Mouse (Mus musculus): ENCODE results near the gene Cnn3. TPM values are rescaled to one million over a fixed set of nuclear protein-coding genes. Genes with fewer than 3 reads are reported as not detected.

The Cnn3 gene
- polyA plus RNA-seq, 1 experiment, result 412 TPM

DNA sequence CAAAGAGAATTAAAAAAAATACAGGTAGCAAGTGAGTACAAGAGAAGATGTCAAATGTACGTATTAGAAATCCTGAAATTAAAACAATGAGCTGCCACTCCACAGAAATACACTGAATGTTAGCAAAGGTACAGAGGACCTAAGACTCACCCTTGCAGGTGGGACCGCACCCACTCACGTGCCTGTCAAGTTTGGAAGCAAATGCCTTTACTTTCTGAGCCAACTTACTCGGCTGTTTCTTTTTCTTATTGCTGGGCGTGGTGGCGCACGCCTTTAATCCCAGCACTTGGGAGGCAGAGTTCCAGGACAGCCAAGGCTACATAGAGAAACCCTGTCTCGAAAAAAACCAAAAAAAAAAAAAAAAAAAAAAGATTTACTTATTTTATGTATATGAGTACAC is 3.9 kb upstream of the Cnn3 start:
- TF ChIP-seq CTCF (IDR thresholded peaks at IDR 0.05; ENCODE audit: borderline replicate concordance, extremely low read depth, insufficient read depth, insufficient read length) (no peak), POLR2A (IDR thresholded peaks at IDR 0.05; ENCODE audit: borderline replicate concordance, extremely low read depth, insufficient read depth, insufficient read length, poor library complexity, severe bottlenecking) (no peak)
- DNase-seq (ENCODE audit: low read depth), result no peak

- peak; percentile 88 for DNase-seq (ENCODE audit: low read depth)
- TF ChIP-seq POLR2A (IDR thresholded peaks at IDR 0.05; ENCODE audit: borderline replicate concordance, extremely low read depth, insufficient read depth, insufficient read length, poor library complexity, severe bottlenecking) (peak; percentile 14; the same call in 1 of the 2 replicates), CTCF (IDR thresholded peaks at IDR 0.05; ENCODE audit: borderline replicate concordance, extremely low read depth, insufficient read depth, insufficient read length) (peak; percentile 40; the same call in 1 of the 2 replicates)
These were observed 573 bp downstream of the Cnn3 start for GRCm38 (mm10) chr3:121426621-121427519.

DNA sequence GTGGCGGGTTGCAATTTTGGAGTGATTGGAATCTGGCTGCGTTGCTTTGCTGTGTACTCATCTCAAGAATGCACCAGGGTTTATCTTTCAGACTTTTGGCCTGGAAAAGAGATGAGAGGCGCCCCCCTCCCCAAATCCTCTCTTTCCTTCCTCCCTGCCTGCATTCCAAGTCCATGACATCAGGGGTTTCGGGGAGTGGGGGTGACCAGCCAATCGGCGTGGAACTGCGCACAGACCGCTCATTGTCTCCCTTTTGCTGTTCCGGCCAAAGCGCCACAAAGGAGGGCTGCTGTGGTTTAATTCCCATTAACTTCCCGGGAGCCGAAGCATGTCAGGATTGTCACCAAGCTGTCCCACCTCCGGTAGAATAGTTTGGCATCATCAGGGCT is 1.2 kb downstream of the Cnn3 start:
- DNase-seq (ENCODE audit: low read depth), result peak; percentile 96
- no peak for TF ChIP-seq CTCF (IDR thresholded peaks at IDR 0.05; ENCODE audit: borderline replicate concordance, extremely low read depth, insufficient read depth, insufficient read length)
- no peak for TF ChIP-seq POLR2A (IDR thresholded peaks at IDR 0.05; ENCODE audit: borderline replicate concordance, extremely low read depth, insufficient read depth, insufficient read length, poor library complexity, severe bottlenecking)

DNA sequence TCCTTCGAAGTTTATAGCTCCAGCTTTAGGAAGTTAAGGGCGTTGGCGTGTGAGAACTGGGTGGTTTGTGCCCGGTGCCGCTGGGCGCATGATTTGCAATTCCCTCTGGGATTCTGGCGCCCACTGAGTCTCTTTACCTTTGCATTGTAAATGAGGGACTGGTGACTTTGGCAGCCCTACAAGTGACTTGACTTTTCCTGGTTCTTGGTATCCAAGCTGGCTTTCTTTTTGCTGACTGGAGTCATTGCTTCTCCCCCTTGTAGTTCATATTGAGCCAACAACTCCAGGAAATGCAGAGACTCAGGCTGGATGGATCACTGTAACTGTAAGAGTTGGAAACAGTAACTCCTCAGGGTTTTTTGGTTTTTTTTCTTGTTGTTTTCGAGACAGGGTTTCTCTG is 1.9 kb downstream of the Cnn3 start:
- peak; percentile 47 for DNase-seq (ENCODE audit: low read depth)
- no peak for TF ChIP-seq POLR2A (IDR thresholded peaks at IDR 0.05; ENCODE audit: borderline replicate concordance, extremely low read depth, insufficient read depth, insufficient read length, poor library complexity, severe bottlenecking)
- TF ChIP-seq CTCF (IDR thresholded peaks at IDR 0.05; ENCODE audit: borderline replicate concordance, extremely low read depth, insufficient read depth, insufficient read length), result no peak

GRCm38 (mm10) chr3:121428696-121429259 is 2.5 kb downstream of the Cnn3 start:
- DNase-seq (ENCODE audit: low read depth), result no peak
- TF ChIP-seq CTCF (IDR thresholded peaks at IDR 0.05; ENCODE audit: borderline replicate concordance, extremely low read depth, insufficient read depth, insufficient read length) (no peak), POLR2A (IDR thresholded peaks at IDR 0.05; ENCODE audit: borderline replicate concordance, extremely low read depth, insufficient read depth, insufficient read length, poor library complexity, severe bottlenecking) (no peak)

- no peak for DNase-seq (ENCODE audit: low read depth)
- no peak for TF ChIP-seq CTCF (IDR thresholded peaks at IDR 0.05; ENCODE audit: borderline replicate concordance, extremely low read depth, insufficient read depth, insufficient read length)
These were observed 3.2 kb downstream of the Cnn3 start for GRCm38 (mm10) chr3:121429469-121429868.

DNA sequence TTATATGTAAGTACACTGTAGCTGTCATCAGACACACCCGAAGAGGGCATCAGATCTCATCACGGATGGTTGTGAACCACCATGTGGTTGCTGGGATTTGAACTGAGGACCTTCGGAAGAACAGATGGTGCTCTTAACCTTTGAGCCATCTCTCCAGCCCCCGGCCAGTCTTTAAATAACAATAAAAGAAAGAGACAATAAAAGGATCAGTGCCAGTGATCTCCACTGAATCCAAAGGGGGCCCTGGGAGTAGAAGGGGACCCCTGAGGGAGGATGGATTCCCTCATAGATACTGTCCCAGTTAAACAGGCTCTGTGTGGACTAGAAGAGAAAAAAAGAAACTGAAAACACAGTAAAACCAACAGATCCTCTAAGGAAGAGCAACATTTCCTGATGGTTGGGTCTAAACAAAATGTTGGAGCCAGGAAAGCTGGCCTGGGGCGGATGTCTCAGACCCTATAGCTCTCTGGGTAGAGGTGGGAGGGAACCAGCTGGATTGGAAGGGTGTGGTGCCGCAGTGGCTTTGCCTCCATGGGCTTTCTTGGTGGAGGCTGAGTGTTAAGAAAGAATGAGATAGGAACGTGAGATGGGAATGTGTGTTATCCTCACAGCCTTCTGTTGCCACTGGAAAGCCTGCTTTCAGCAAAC is 4.1 kb downstream of the Cnn3 start:
- TF ChIP-seq POLR2A (IDR thresholded peaks at IDR 0.05; ENCODE audit: borderline replicate concordance, extremely low read depth, insufficient read depth, insufficient read length, poor library complexity, severe bottlenecking), result no peak
- no peak for TF ChIP-seq CTCF (IDR thresholded peaks at IDR 0.05; ENCODE audit: borderline replicate concordance, extremely low read depth, insufficient read depth, insufficient read length)
- no peak for DNase-seq (ENCODE audit: low read depth)

DNA sequence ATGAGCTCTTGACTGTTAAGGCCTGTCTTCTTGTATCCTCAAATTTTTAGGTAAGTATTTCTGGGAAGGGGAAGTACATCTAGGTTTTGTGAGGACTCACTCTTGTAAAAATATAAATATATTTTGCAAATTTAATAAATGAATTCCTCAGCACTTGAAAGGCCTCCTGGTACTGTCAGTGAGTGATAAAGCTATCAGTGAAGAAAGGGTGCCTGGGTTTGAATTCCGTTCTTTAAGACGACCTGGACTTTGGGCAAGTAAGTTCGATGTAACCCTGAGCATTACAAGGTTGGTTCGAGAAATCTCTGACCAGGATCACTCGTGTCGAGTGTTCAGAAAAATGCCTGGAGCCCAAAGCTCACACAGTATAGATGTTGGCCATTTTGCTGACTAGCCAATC is 7.1 kb downstream of the Cnn3 start:
- no peak for TF ChIP-seq CTCF (IDR thresholded peaks at IDR 0.05; ENCODE audit: borderline replicate concordance, extremely low read depth, insufficient read depth, insufficient read length)
- no peak for TF ChIP-seq POLR2A (IDR thresholded peaks at IDR 0.05; ENCODE audit: borderline replicate concordance, extremely low read depth, insufficient read depth, insufficient read length, poor library complexity, severe bottlenecking)
- DNase-seq (ENCODE audit: low read depth), result no peak

GRCm38 (mm10) chr3:121433968-121434533 is 7.8 kb downstream of the Cnn3 start:
- DNase-seq (ENCODE audit: low read depth), result peak; percentile 57
- TF ChIP-seq CTCF (IDR thresholded peaks at IDR 0.05; ENCODE audit: borderline replicate concordance, extremely low read depth, insufficient read depth, insufficient read length), result no peak

GRCm38 (mm10) chr3:121435296-121435695 is 9.0 kb downstream of the Cnn3 start:
- DNase-seq (ENCODE audit: low read depth), result no peak
- no peak for TF ChIP-seq CTCF (IDR thresholded peaks at IDR 0.05; ENCODE audit: borderline replicate concordance, extremely low read depth, insufficient read depth, insufficient read length)
- no peak for TF ChIP-seq POLR2A (IDR thresholded peaks at IDR 0.05; ENCODE audit: borderline replicate concordance, extremely low read depth, insufficient read depth, insufficient read length, poor library complexity, severe bottlenecking)

- no peak for DNase-seq (ENCODE audit: low read depth)
- TF ChIP-seq POLR2A (IDR thresholded peaks at IDR 0.05; ENCODE audit: borderline replicate concordance, extremely low read depth, insufficient read depth, insufficient read length, poor library complexity, severe bottlenecking) (no peak), CTCF (IDR thresholded peaks at IDR 0.05; ENCODE audit: borderline replicate concordance, extremely low read depth, insufficient read depth, insufficient read length) (no peak)
These were observed 10.8 kb downstream of the Cnn3 start for GRCm38 (mm10) chr3:121437070-121437469.
